Mouse (Mus musculus) central nervous system, embryonic 11.5 days (tissue): Measurements from ENCODE around the gene Sertad4. TPM values are rescaled to one million over a fixed set of nuclear protein-coding genes. Genes with fewer than 3 reads are reported as not detected.

ENCODE experiments used
- polyA plus RNA-seq: library from polyadenylated mRNA; depleted of rRNA; stranded (reverse); fragments of >200 nt; gene quantifications from 2 replicates; pipeline ENCODE4 v1.2.3, GENCODE M21; 2012; rRNA removed

Sertad4 gene
- 12.9 and 35.8 TPM in 2 replicates for polyA plus RNA-seq

DNA sequence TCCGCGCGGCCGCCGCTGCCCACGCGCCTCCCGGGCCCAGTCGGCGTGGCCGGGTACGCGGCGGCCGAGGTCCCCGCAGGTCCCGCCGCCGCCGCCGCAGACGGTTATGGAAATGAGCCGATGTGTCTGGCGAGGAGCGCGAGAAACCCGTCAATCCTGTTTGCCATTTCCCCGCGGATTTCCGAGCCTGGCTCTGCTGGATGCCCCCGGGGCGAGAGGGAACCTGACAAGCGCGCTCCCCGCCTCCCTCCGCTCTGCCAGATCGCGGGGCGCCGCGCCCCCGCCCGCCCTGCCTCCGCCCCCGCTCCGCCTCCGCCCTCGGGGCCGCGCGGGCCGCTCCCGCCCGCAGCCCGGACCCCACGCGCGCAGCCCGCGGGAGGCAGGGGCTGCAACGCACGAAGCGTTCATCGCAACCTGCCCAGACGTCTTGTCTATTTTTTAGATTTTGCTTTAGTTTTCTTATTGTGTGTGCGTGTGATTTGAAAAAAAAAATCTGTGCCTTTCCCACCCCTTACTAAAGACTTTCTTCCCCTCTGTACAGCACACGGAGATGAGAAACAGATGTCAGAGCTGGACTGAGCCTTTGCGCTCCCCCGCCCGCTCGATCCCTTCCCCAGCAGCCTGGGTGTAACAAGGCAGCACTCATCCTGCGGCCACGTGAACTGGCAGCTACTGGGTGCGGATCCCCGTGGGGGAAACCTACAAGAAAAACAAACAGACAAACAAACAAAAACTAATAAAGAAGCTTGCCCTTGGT is at the start of gene Sertad4:
Sertad4 (minus strand) TSS at position 283 of the 757 bp plus-strand sequence.

Other genes starting within 250 kb of the Sertad4 start
- 6.7 and 6.8 TPM in 2 replicates for gene Hhat, start 84.5 kb downstream of the Sertad4 start, polyA plus RNA-seq
- gene Syt14, start 180.0 kb upstream of the Sertad4 start, polyA plus RNA-seq = 4.0 and 6.5 TPM in 2 replicates